Mouse (Mus musculus) kidney, postnatal 25 days (tissue): Measurements from ENCODE around the gene Ifrd2.

Experiments used
- DNase-seq, 2 experiments: peaks; one replicate each; pipeline ENCODE4 v3.0.0; 2021; ENCODE audit warnings: mixed read lengths in 2 of 2

Gene Ifrd2

GRCm38 (mm10) chr9:107586974-107587832, at the start of gene Ifrd2:
Ifrd2 (plus strand) TSS chr9:107587642.
- DNase-seq = peak; percentile 98 to 99

DNA sequence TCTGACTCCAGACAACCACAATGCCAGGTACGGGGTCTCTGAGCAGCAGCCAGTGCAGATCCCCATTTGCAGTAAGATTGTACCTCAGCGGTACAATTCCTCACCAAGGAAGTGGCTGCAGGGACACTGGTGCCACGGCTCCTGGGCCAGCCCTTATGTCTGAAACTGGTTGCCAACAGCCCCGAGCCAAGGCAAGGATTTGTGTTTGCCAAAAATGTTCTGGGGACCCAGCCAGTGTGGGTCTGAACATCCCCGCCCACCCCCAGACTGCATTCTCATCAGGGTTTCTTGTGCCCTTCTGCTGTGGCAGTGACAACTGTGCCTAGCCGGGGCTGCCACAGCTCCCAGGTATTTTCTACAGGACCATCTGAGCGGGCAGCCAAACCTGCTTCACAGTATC, 49.2 kb upstream of the Ifrd2 start:
- no peak for DNase-seq

DNA sequence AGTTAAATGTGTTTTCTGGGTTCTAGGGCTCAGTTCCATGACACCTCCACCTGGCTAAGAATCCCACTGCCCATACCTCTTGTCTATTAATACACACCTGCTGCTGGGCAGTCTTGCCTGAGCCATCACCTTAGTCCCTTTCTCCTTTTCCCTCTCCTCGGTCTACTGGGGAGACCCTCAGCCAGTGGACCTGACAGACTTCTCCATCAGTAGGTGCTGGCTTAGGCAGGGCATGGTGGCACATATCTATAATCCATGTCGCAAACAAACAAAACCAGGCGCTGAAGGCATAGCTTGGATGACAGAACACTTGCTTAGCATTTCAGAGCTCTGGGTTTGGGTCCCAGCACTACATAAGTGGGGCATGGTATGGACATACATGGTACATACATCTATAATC, 48.7 kb upstream of the Ifrd2 start:
- DNase-seq = no peak

- no peak for DNase-seq
Measured at GRCm38 (mm10) chr9:107539940-107540339, 47.5 kb upstream of the Ifrd2 start.

DNA sequence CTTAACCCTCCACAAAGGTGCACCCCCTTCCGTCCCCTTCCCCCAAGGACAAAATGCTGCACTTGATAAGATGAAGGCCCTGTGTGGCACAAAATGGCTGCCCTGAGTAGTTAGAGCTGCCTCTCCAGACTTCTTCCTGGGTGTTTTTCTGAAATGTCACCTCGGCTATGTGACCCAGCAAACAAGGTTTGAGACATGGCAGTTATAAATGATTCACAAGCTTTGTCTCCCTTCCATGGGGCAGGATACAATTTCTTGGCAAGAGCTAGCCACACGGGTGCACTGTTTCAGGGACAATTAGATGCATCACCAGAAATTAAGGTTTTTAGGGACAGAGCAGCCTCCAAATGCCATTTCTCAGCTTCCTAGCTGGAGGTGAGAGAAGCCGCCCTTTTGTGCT, 47.0 kb upstream of the Ifrd2 start:
- DNase-seq = no peak

- DNase-seq = no peak
Measured at GRCm38 (mm10) chr9:107541005-107541404, 46.4 kb upstream of the Ifrd2 start.

GRCm38 (mm10) chr9:107541474-107542351, 45.7 kb upstream of the Ifrd2 start, which contains the start of the genes Cyb561d2 and Nprl2:
Cyb561d2 (minus strand) TSS chr9:107542193.
Nprl2 (plus strand) TSS chr9:107542226.
- peak; percentile 94 to 96 for DNase-seq

- DNase-seq = no peak
Measured at GRCm38 (mm10) chr9:107542352-107542686, 45.1 kb upstream of the Ifrd2 start.

DNA sequence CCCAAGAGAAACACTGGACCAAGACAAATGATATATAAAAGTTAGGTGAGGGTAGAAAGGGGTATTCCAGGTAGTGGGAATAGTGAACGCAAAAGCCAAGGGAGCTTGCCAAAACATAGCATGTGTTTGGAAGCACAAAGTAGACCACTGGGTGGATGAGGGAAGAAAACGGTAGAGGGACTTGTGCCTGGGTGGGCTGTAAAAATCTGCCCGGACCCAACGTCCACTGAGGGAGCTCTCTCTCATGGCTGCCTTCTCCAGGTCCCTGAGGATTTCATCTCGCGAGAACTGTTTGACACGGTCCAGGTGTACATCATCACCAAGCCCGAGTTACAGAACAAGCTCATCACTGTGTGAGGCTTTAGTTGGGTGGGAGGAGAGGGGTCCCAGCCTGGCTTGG, 44.7 kb upstream of the Ifrd2 start:
- DNase-seq = no peak

GRCm38 (mm10) chr9:107543299-107543698, 44.1 kb upstream of the Ifrd2 start:
- no peak for DNase-seq

- no peak for DNase-seq
Measured at GRCm38 (mm10) chr9:107544196-107544700, 43.2 kb upstream of the Ifrd2 start.

DNA sequence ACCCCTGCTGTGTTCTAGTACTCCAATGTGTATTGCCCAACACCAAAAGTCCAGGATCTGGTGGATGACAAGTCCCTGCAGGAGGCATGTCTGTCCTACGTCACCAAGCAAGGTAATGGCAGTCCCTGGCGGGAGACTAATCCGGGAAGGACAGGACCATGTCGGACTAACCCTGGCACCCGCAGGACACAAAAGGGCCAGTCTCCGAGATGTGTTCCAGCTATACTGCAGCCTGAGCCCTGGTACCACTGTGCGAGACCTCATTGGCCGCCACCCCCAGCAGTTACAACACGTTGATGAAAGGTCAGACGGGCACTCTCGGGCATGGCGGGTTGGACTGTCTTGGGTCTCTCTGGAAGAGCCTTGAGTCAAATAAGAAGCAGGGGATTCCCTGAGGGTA, 42.7 kb upstream of the Ifrd2 start:
- peak in 1 of 2 experiments; percentile 59 for DNase-seq

DNA sequence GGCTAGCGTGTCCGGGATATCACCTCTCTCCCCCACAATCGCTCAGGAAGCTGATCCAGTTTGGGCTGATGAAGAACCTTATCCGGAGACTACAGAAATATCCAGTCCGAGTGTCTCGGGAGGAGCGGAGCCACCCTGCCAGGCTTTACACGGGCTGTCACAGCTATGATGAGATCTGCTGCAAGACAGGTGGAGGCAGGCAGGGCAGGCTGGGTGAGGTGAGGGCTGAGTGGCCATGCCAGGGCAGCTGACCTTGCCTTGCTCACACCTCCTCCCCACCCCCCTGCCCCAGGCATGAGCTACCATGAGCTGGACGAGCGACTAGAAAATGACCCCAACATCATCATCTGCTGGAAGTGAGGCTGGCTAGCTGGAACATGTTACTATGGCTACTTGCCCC, 42.2 kb upstream of the Ifrd2 start:
- peak in 1 of 2 experiments; percentile 56 for DNase-seq

GRCm38 (mm10) chr9:107545602-107546001, 41.8 kb upstream of the Ifrd2 start:
- peak; percentile 80 to 89 for DNase-seq

DNA sequence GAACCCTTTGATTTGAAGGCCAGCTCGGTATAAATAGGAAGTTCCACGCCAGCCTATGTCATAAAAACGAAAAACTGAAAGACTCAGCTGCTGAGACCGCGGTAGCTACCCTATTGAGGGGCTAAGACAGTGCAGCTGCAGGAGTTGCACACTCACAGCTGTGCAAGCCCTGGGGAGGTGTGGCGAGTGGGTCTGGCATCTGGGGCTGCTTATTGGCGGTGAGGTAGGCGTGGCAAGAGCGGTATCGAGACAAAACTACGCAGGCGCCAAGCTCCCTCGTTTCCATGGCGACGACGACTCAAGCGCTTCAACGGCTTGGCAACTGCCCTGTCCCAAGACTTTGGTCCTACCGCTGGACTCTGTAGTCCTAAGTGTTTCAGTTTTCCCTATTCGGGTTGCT, 40.4 kb upstream of the Ifrd2 start, which contains the start of gene Zmynd10:
Zmynd10 (plus strand) TSS at position 273 of the 400 bp plus-strand sequence.
- DNase-seq = peak; percentile 98

DNA sequence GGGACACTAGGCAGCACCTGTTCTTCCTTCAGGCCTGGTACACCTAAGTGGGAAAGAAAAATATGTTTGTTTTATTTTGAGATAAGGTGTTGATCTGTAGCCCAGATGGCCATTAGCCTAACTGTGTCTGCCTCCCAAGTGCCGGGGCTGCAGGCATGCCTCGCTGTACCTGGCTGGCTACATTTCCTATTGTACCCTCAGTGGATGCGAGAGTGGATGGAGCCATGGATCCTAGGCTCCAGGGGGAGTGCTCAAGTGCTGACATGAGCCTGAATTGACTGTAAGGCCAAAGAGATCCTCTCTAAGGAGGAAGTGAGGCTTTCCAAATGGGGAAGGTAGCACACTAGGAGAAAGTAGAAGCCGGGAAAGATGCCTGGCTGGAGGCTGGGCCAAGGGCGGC, 39.5 kb upstream of the Ifrd2 start:
- DNase-seq = peak in 1 of 2 experiments; percentile 40

DNA sequence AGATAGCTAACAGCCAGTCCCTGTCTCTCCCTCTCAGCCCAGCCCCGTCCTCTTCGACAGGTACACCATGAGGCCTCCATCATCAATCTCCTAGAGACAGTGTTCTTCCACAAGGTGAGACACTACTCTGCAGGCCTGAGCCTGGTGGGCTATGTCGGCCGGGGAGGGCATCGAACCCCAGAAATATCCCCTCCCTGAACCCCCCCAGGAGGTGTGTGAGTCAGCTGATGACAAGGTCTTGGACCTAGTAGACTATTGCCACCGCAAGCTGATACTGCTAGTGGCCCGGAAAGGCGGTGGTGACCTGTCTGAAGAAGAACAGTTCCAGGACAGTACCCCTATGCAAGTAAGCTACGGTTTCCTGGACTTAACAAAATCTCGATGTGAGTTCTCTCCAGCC, 38.6 kb upstream of the Ifrd2 start:
- DNase-seq = peak in 1 of 2 experiments; percentile 46

DNA sequence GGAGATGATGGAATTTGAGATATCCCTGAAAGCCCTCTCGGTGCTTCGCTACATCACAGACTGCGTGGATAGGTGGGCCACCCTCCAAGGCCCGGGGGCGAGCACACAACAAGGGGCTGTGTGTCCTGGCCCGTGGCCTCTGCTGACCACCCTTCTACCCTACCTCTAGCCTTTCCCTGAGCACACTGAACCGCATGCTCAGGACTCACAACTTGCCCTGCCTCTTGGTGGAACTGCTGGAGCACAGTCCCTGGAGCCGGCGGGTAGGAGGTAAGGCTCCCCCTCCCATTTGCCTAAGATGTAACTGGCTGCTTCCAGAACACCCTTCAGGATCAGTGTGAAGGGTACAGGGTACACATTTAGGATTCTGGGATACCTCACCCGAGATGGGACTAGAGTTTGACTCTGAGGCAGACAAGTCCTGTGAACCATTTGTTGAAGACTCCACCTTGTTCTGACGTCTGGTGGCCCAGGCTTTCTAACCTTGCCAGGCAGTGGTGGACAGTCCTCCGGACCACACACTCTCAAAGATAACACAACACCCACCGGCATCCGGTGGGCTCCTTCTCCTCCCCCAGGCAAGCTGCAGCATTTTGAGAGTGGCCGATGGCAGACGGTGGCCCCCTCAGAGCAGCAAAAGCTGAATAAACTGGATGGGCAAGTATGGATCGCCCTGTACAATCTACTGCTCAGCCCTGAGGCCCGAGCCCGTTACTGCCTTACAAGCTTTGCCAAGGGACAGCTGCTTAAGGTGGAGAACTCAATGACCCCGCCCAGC, 38.0 kb upstream of the Ifrd2 start:
- DNase-seq = peak in 1 of 2 experiments; percentile 50

DNA sequence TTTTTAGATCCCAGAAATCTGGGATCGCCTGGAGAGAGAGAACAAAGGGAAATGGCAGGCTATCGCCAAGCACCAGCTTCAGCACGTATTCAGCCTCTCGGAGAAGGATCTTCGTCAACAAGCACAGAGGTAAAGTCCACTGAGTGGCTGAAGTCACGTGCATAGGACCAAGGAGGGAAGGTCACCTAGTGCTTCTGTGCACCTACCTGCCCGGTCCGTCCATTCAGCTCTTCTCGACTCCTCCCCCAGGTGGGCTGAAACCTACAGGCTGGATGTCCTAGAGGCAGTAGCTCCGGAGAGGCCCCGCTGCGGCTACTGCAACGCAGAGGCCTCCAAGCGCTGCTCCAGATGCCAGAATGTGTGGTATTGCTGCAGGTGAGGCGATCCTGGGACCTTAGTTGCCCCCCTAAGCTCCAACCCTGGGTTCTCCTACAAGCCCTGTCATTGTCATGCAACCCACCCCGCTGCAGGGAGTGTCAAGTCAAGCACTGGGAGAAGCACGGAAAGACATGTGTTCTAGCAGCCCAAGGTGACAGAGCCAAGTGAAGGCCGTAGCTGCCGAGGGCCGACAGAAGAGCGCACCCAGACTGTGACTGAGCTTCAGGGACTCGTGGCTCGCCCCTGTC, 36.8 kb upstream of the Ifrd2 start:
- peak; percentile 84 to 95 for DNase-seq

DNA sequence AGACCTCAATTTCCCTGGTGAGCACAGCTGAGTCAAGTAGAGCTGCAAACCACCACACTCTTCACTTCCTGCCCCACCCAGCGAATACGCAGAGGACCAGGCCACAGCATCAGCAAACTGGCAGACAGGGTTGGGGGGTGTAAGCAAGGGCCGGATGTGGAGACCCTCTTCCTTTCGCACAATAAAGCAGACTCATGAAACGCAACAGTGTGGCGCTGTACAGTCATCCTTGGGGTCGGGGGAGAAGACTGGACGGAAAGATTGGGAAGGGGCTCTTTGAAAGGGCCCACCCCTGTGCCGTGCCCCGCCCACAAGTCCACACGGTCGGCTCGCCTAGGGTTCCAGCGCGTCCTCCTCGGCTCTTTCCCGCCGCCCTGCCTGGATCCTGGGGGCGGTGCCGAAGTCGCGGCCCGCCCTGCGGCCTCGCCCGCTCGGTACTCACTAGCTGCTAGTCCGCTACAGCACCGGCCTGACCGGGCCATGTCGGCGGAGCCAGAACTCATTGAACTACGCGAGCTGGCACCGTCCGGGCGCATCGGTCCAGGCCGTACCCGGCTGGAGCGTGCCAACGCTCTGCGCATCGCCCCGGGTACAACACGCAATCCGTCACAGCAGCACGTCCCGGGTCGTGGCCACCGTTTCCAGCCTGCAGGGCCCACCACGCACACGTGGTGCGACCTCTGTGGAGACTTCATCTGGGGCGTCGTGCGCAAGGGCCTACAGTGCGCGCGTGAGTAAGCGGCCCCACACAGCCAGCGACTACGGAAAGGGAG, 36.1 kb upstream of the Ifrd2 start, which contains the start of gene Rassf1:
Rassf1 (plus strand) TSS at position 439 of the 773 bp plus-strand sequence.
- DNase-seq = peak; percentile 78 to 92

DNA sequence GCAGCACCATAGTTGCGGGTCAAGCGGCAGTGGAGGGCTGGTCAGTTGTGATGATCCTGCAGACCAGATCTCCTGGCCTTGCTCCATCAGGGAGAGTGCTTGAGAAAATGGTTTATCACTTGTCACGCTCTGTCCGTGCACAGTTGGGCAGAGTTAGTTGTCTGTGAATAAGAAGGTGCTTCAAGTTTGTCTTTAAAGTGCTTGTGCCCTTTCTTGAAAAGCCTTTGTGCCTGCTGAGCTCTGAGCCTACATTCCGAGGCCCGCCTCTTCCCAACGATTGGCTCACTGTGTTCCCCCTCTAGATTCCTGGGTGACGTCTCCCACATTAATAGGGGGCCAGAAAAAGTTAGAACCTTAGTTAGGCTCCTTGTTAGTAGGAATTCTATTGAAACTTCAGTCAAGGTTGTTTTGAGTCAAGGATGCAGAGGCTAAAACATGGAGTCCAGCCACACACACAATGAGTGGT, 35.5 kb upstream of the Ifrd2 start:
- DNase-seq = no peak
